Mouse (Mus musculus): ENCODE results near the gene Nprl3. TPM values are rescaled to one million over a fixed set of nuclear protein-coding genes. Genes with fewer than 3 reads are reported as not detected.

Nprl3 gene
- polyA plus RNA-seq, 1 experiment from 2014 or later: 39.4 TPM

GRCm38 (mm10) chr11:32245614-32246013, 21.9 kb downstream of the Nprl3 start:
- no peak for DNase-seq (ENCODE audit: low spot score)

DNA sequence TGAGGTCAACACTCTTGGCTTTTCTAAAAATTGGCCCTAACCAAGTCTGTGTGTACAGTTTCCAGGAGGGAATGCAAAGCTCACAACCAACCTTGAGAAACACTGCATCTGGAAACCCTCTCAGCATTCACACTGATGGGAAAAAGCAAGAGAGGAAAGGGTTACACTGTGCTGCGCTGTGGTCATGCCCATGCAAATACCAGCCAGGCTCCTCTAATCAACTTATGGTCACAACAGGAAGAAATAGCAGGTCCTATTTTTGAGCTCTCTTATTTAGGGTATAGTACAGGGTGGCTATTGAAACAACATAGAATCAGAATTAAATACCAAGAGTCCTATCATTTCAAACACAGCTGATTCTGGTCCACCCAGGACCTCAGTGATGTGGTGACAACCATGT, 22.9 kb downstream of the Nprl3 start:
- no peak for DNase-seq (ENCODE audit: low spot score)

- DNase-seq (ENCODE audit: low spot score): no peak
Observed at GRCm38 (mm10) chr11:32244064-32244463, 23.4 kb downstream of the Nprl3 start.

- DNase-seq (ENCODE audit: low spot score): no peak
Observed at GRCm38 (mm10) chr11:32243205-32243955, 24.1 kb downstream of the Nprl3 start.

GRCm38 (mm10) chr11:32242209-32242608, 25.3 kb downstream of the Nprl3 start:
- no peak for DNase-seq (ENCODE audit: low spot score)

GRCm38 (mm10) chr11:32241391-32241790, 26.1 kb downstream of the Nprl3 start:
- no peak for DNase-seq (ENCODE audit: low spot score)

DNA sequence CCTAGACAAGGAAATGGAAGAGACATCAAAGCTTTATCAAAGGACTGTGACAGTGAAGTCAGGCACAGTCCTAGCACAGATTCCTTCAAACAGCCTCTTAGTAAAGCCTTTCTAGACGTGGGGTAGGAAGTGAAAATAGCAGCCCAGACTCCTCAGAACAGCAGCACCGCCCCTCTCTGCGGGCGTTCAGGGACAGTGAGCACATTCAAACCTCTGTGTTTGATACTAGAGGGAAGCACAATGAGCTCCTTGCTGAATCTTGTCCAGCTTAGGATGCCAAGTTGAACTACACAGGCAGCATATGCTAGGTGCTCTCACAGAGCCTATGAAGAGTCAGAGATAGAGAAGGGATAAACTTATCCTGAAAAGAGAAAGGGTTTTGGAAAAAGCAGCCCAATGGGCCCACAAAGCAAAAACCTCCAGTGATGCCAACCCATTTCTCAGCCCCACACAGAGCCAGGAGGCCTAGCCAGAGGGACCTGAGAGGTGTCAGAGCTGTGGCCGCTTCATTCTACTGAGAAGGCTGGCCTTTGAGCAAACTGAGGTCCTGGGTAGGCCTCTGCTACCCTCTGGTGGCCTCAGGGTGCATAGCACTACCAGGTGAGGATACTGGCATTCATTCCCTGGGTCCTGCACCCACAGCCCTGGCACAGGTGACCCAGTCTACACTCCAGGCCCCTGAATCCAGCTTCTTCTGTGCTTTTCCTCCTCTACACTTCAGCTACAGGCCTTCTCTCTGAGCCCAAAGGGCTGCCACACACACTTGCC, 29.2 kb downstream of the Nprl3 start:
- DNase-seq (ENCODE audit: low spot score): peak; percentile 74

DNA sequence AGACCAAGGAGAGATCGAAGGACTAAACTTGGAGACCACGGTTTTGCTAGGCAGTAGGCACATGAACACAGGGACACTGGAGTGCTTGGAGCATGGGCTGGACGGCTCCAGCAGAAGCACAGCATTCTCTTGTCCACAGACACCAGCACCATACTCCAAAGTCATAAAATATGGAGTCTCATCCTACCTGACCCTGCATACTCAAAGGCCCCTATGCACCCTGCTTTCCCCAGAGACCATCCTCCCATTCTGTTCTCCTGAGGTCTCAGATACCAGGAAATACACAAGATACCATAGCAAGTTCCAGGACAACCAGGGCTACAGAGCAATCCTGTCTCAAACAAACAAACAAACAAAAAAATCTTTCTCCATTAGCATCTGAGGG, 30.1 kb downstream of the Nprl3 start:
- no peak for DNase-seq (ENCODE audit: low spot score)

GRCm38 (mm10) chr11:32236712-32237410, 30.6 kb downstream of the Nprl3 start:
- peak; percentile 35 for DNase-seq (ENCODE audit: low spot score)

DNA sequence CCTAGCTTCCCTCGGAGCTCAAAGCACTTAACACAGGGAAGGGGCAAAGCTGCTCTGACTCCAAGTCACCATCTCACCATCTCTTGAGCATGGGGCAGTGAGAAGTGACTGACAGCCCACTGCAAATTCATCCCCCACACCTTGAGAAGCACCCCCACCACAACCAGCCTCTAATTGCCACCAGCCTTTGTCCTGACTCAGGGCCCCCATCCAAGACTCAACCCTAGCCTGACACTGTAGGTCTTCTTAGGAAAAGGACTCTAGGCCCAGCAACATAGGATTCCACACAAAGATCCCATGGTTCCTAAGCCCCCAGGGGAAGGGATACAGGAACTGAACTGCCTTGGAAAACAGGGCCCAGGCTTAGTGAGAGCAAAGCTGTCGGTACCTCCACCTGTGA, 31.4 kb downstream of the Nprl3 start:
- DNase-seq (ENCODE audit: low spot score): no peak

DNA sequence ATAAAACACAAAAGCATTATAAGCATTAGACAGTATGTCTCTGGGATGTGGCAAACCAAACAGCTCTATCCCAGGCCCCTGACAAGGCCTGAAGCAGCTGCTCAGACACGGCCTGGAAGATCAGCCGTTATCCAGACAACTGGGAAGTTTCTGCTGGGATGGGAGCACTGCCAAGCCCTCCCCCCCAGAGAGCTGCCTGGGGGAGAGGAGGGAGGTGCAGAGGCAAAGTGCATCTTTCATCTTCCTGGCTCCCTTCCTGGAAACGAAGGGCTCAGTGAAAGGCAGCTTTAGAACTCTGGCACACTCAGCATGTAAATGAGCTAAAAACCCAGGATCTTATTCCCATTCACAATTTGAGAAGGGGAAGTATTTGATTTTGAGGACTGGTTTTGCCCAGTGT, 31.9 kb downstream of the Nprl3 start:
- DNase-seq (ENCODE audit: low spot score): no peak

- no peak for DNase-seq (ENCODE audit: low spot score)
Observed at GRCm38 (mm10) chr11:32234816-32235485, 32.6 kb downstream of the Nprl3 start.

DNA sequence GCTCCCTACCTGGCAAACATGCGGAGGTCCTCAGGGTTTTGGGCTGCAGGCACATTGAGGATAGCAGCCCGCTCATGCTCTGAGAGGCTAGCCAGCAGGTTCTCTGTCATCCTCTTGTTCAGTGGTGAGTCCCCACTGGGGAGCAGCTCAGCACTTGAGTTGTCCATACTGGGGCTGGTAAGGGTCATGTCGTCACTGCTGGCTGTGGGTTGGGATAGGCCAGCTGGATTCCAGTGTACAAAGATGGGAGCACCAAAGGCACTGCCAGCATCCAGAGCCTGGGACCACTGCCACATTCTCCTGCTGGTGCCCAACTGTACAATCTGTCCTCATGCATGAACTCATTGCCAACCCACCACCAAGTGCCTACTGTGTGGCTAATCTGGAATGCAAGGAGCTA, 33.6 kb downstream of the Nprl3 start:
- DNase-seq (ENCODE audit: low spot score): no peak

GRCm38 (mm10) chr11:32232848-32233247, 34.7 kb downstream of the Nprl3 start:
- DNase-seq (ENCODE audit: low spot score): no peak

DNA sequence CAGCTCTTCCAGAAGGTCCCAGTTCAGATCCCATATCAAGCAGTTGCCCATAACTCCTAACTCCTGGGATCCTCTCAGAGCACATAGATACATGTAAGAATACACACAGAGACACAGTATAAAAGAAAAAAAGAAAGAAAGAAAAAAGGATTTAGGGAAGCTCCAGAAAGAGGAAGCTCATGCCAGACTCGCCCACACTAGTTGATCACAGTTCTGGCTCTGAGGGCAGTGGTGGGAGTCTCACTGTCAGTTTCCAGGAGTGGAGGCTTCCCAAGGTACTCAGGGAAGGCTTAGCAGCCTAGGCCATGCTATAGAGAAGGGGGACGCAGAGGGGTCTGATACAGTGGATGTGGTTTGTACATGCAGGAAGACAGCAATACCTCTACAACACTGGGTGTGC, 36.4 kb downstream of the Nprl3 start:
- no peak for DNase-seq (ENCODE audit: low spot score)

- no peak for DNase-seq (ENCODE audit: low spot score)
Observed at GRCm38 (mm10) chr11:32230220-32230619, 37.3 kb downstream of the Nprl3 start.

DNA sequence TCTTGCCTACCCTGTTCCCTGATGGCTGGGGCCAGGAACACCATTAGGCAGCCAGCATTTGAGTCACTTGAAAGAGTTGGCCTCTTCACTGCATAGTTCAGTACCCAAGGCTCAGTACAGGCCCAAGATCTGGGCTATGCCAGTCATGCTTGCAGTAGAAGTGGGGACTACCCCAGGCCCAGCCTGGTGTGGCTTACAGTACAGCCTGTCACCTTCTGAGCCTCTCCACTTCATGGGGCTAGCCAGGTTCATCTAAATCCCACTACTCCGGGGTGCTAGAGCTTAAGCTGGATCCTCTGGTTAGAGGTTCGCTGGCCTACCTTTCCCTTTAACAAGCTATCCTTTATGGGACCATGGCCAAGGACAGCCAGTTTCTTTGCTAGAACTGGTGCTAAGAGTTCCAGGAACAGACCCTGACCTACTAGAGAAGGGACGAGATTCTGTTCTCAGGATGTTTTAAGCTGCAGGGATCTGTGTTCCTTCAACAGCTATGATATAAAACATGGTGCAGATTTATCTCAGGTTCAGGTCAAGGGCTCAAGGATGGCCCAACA, 39.1 kb downstream of the Nprl3 start:
- DNase-seq (ENCODE audit: low spot score): no peak

GRCm38 (mm10) chr11:32227555-32227954, 40.0 kb downstream of the Nprl3 start:
- no peak for DNase-seq (ENCODE audit: low spot score)

DNA sequence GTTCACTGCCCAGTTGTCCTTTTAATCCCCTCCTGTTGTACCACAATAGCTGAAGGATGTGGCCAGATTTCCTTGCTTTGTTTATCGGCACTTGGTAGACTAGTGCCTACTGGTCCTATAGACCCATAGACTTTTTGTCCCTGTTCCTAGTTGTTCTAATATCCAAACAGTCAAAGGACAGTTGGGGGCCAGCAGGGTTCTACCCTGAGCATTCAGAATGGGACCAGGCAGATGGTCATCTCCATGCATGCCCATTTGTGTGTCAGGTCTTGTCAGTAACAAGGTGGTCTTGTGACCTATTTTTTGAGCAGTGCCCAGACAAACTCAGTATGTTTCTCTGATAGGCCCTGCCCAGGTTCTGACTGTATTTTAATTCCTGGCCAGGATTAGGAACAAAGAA, 40.5 kb downstream of the Nprl3 start:
- no peak for DNase-seq (ENCODE audit: low spot score)

DNA sequence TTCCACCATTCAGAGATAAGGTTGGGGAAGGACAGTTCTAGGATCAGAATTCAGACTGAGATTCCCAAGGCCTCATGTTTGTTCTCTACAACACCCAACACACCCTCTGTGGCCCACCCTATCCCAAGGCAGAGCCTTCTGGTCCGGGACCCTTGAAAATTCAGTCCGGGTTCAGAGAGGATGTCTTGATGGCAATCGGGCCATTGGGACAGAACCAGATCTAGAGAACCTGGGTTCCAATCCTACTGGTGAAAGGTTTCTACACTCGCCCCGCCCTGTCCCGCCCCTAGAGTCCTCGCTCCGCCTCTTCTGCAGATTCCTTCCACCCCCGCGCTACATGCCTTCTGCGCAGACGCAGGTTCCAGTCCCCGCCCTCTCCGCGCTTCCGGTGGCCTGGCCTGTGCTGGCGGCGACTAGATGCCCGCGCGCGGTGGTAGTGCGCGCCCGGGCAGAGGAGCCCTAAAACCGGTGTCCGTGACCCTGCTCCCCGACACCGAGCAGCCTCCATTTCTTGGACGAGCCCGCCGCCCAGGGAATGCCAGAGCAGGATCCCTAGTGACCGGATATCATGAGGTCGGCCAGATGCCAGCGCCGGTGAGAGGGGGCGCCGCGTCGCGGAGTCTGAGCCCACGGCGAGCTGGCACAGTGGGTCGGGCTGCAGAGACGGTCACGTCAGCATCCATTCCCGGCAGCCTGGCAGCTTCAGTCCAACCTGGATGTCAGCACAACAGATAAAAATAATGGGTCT, 41.2 kb downstream of the Nprl3 start, which contains the start of gene Mpg:
Mpg (plus strand) TSS at position 382 of the 748 bp plus-strand sequence.
- DNase-seq (ENCODE audit: low spot score): peak; percentile 91
